Mouse (Mus musculus): ENCODE data around the gene Phf11c.

DNA sequence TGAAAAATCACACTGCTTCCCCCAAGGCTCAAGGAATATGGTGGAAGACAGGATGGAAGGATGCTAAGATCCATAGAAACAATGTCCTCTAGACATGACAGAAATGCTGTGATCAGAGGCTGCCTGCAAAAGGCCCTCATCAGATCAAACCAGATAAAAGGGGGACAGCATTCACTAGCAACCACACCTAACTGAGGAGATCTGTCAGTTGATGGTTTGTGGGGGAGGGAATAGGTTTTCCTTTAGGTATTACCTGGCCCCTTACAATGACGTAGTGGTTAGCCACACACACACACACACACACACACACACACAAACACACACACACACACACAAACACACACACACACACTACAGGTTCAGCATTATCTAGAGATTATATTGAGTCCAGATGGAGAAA lies 55.6 kb downstream of the Phf11c start:
- TF ChIP-seq POLR2A (IDR thresholded peaks at IDR 0.05; ENCODE audit: borderline replicate concordance, extremely low read depth, low read depth, low read length) (no peak), CTCF (IDR thresholded peaks at IDR 0.05; ENCODE audit: insufficient read depth, low read length) (no peak)

Data from lung, adult 2 months (tissue).